Mouse (Mus musculus) heart, adult 8-10 months (tissue): ENCODE results near the gene Spire2. TPM values are rescaled to one million over a fixed set of nuclear protein-coding genes. Genes with fewer than 3 reads are reported as not detected.
"Not testable (repeated sequence)": the region's sequence is repeated elsewhere in the genome, so short reads cannot be mapped to it uniquely, and the experiment has no call there.

Experiments
- DNase-seq: peaks from one replicate; pipeline ENCODE4 v3.0.0; 2022; ENCODE audit warnings: low spot score
- total RNA-seq, 4 experiments: library from RNA; stranded (reverse); gene quantifications; 2 replicates each; pipeline ENCODE4 v1.2.4; 2022

The Spire2 gene
- total RNA-seq: under 1 TPM in 2 of 4 experiments, not detected in 2; 0.16 to 0.22 TPM

- peak; percentile 25 for DNase-seq
Observed at GRCm38 (mm10) chr8:123332262-123333090, at the start of gene Spire2. Gene Spire2, plus strand, starts transcription at chr8:123332713.

GRCm38 (mm10) chr8:123282994-123283393, 49.5 kb upstream of the Spire2 start:
- not testable (repeated sequence) for DNase-seq

- DNase-seq: no peak
Observed at GRCm38 (mm10) chr8:123283991-123284390, 48.5 kb upstream of the Spire2 start.

- no peak for DNase-seq
Observed at GRCm38 (mm10) chr8:123284493-123284892, 48.0 kb upstream of the Spire2 start.

GRCm38 (mm10) chr8:123287362-123287761, 45.2 kb upstream of the Spire2 start:
- no peak for DNase-seq

GRCm38 (mm10) chr8:123290166-123290565, 42.3 kb upstream of the Spire2 start:
- DNase-seq: no peak

GRCm38 (mm10) chr8:123290679-123291078, 41.8 kb upstream of the Spire2 start:
- peak; percentile 20 for DNase-seq

- DNase-seq: peak; percentile 65
Observed at GRCm38 (mm10) chr8:123291716-123292115, 40.8 kb upstream of the Spire2 start.

- no peak for DNase-seq
Observed at GRCm38 (mm10) chr8:123292281-123292680, 40.2 kb upstream of the Spire2 start.

GRCm38 (mm10) chr8:123292785-123293184, 39.7 kb upstream of the Spire2 start:
- DNase-seq: no peak

- no peak for DNase-seq
Observed at GRCm38 (mm10) chr8:123298301-123298700, 34.2 kb upstream of the Spire2 start.

GRCm38 (mm10) chr8:123308738-123309137, 23.8 kb upstream of the Spire2 start:
- DNase-seq: no peak

GRCm38 (mm10) chr8:123317781-123318466, 14.6 kb upstream of the Spire2 start:
- DNase-seq: no peak

- peak; percentile 91 for DNase-seq
Observed at GRCm38 (mm10) chr8:123318467-123318911, 14.0 kb upstream of the Spire2 start, which contains the start of gene Fanca. Gene Fanca, minus strand, starts transcription at chr8:123318576.

GRCm38 (mm10) chr8:123319522-123320164, 12.9 kb upstream of the Spire2 start:
- DNase-seq: peak; percentile 53

- DNase-seq: no peak
Observed at GRCm38 (mm10) chr8:123328552-123328951, 4.0 kb upstream of the Spire2 start.

GRCm38 (mm10) chr8:123329350-123329749, 3.2 kb upstream of the Spire2 start:
- DNase-seq: no peak

- DNase-seq: no peak
Observed at GRCm38 (mm10) chr8:123329961-123330360, 2.6 kb upstream of the Spire2 start.

GRCm38 (mm10) chr8:123330701-123331100, 1.8 kb upstream of the Spire2 start:
- DNase-seq: no peak

- DNase-seq: no peak
Observed at GRCm38 (mm10) chr8:123331301-123331700, 1.2 kb upstream of the Spire2 start.

GRCm38 (mm10) chr8:123331810-123332209, 703 bp upstream of the Spire2 start:
- no peak for DNase-seq

- DNase-seq: no peak
Observed at GRCm38 (mm10) chr8:123333091-123333587, 626 bp downstream of the Spire2 start.
